Mouse (Mus musculus): ENCODE data around the gene Fam83g.

- TF ChIP-seq CTCF (IDR thresholded peaks at IDR 0.05) = no peak
- no peak for TF ChIP-seq POLR2A (IDR thresholded peaks at IDR 0.05; ENCODE audit: insufficient read depth, low read depth, low read length)
- no peak for TF ChIP-seq EP300 (IDR thresholded peaks at IDR 0.05; ENCODE audit: insufficient read depth, low read depth, low read length)
Observed at GRCm38 (mm10) chr11:61652216-61652615, 31.7 kb upstream of the Fam83g start.
